Mouse (Mus musculus) megakaryocyte-erythroid progenitor cell, adult 5-6 weeks (primary cell): ENCODE data around the gene Serpinf1. TPM values are rescaled to one million over a fixed set of nuclear protein-coding genes. Genes with fewer than 3 reads are reported as not detected.

Experiments used
- ATAC-seq: replicated peaks from 2 replicates; pipeline ENCODE4 v1.8.0; 2016; ENCODE audit warnings: mild to moderate bottlenecking, inconsistent platforms; ENCODE audit not compliant: severe bottlenecking, poor library complexity, low FRiP score, low TSS enrichment
- total RNA-seq, 2 experiments: library from RNA; stranded (forward) in 1 of 2; stranded (reverse) in 1 of 2; fragments of 200-1000, 215-1000 nt in 1 of 2; fragments of >200 nt in 1 of 2; fragmentation: Nextera tagmentation in 1 of 2; gene quantifications; 2 replicates each; pipeline ENCODE4 v1.2.3; 2014 to 2017

Serpinf1 gene
- total RNA-seq (2014; fragmentation: Nextera tagmentation) (0.59 TPM in 1 of 2 replicates, not detected in the other), total RNA-seq (2017) (0.47 and 6.4 TPM in 2 replicates)

GRCm38 (mm10) chr11:75422013-75422792 is at the start of gene Serpinf1:
Gene Serpinf1 (minus strand): TSS chr11:75422701.
- no peak for ATAC-seq

- ATAC-seq: 0 out of 2 replicates have a peak, but pooled peaks have one; percentile 35
These were observed 48.2 kb upstream of the Serpinf1 start for GRCm38 (mm10) chr11:75470675-75471074.

GRCm38 (mm10) chr11:75469261-75469660 is 46.8 kb upstream of the Serpinf1 start:
- no peak for ATAC-seq

GRCm38 (mm10) chr11:75468410-75468809 is 45.9 kb upstream of the Serpinf1 start:
- no peak; the same call in 1 of the 2 replicates for ATAC-seq

- peak; percentile 78 for ATAC-seq
These were observed 45.2 kb upstream of the Serpinf1 start for GRCm38 (mm10) chr11:75467512-75468215.

GRCm38 (mm10) chr11:75466731-75467505 is 44.4 kb upstream of the Serpinf1 start:
- no peak for ATAC-seq

- no peak for ATAC-seq
These were observed 42.5 kb upstream of the Serpinf1 start for GRCm38 (mm10) chr11:75465051-75465450.

- ATAC-seq: no peak
These were observed 41.9 kb upstream of the Serpinf1 start for GRCm38 (mm10) chr11:75464417-75464816.

GRCm38 (mm10) chr11:75463624-75464023 is 41.1 kb upstream of the Serpinf1 start:
- no peak for ATAC-seq

GRCm38 (mm10) chr11:75462865-75463336 is 40.4 kb upstream of the Serpinf1 start:
- ATAC-seq: peak; percentile 20; the same call in 1 of the 2 replicates

GRCm38 (mm10) chr11:75462253-75462783 is 39.8 kb upstream of the Serpinf1 start:
- ATAC-seq: peak; percentile 26

GRCm38 (mm10) chr11:75461743-75462252 is 39.3 kb upstream of the Serpinf1 start:
- ATAC-seq: no peak

GRCm38 (mm10) chr11:75460844-75461742 is 38.6 kb upstream of the Serpinf1 start, which contains the start of gene Tlcd2:
Gene Tlcd2 (plus strand): TSS chr11:75461715.
- ATAC-seq: peak; percentile 86

GRCm38 (mm10) chr11:75460103-75460843 is 37.8 kb upstream of the Serpinf1 start:
- ATAC-seq: peak; percentile 58

GRCm38 (mm10) chr11:75459751-75460102 is 37.2 kb upstream of the Serpinf1 start:
- ATAC-seq: no peak

GRCm38 (mm10) chr11:75459141-75459711 is 36.7 kb upstream of the Serpinf1 start:
- no peak for ATAC-seq

- ATAC-seq: no peak
These were observed 36.1 kb upstream of the Serpinf1 start for GRCm38 (mm10) chr11:75458628-75459041.
